Mouse (Mus musculus) hindbrain, postnatal 0 days (tissue): Measurements from ENCODE around the gene Snd1. TPM values are rescaled to one million over a fixed set of nuclear protein-coding genes. Genes with fewer than 3 reads are reported as not detected.

Experiments
- ATAC-seq: fragments of 200-750 bp; cut with Nextera tagmentation; 2 replicates; pipeline ENCODE4 v1.8.0; 2017; ENCODE audit warnings: mild to moderate bottlenecking, moderate TSS enrichment, moderate library complexity
- DNase-seq: peaks from one replicate; pipeline ENCODE4 v3.0.0-alpha.2; 2015; ENCODE audit warnings: low spot score
- H3K27ac ChIP-seq: fragments of 300-500 bp; sonication (generic); 2 replicates; pipeline ENCODE4 v1.5.1; 2014; ENCODE audit warnings: mild to moderate bottlenecking
- H3K27me3 ChIP-seq: fragments of 300-500 bp; sonication (generic); 2 replicates; pipeline ENCODE4 v1.6.1; 2014; ENCODE audit warnings: low read length, mixed read lengths; ENCODE audit not compliant: insufficient read depth
- H3K36me3 ChIP-seq: fragments of 300-500 bp; sonication (generic); 2 replicates; pipeline ENCODE4 v1.6.1; 2014; ENCODE audit warnings: low read length, mixed read lengths; ENCODE audit not compliant: insufficient read depth
- H3K4me1 ChIP-seq: fragments of 300-500 bp; sonication (generic); 2 replicates; pipeline ENCODE4 v1.6.1; 2014; ENCODE audit warnings: antibody characterized with exemption, low read length, mixed read lengths; ENCODE audit not compliant: insufficient read depth
- H3K4me2 ChIP-seq: fragments of 300-500 bp; sonication (generic); 2 replicates; pipeline ENCODE4 v1.6.1; 2014; ENCODE audit warnings: low read depth, mild to moderate bottlenecking, low read length, moderate library complexity, mixed read lengths
- H3K4me3 ChIP-seq: fragments of 300-500 bp; sonication (generic); 2 replicates; pipeline ENCODE4 v1.5.1; 2014; ENCODE audit warnings: low read length
- H3K9ac ChIP-seq: fragments of 300-500 bp; sonication (generic); replicated peaks from 2 replicates; pipeline ENCODE4 v1.6.1; 2014; ENCODE audit warnings: mild to moderate bottlenecking, low read length, moderate library complexity, mixed read lengths
- H3K9me3 ChIP-seq: fragments of 300-500 bp; sonication (generic); 2 replicates; pipeline ENCODE4 v1.6.1; 2016; ENCODE audit warnings: low read length, mixed read lengths
- CTCF ChIP-seq: IDR thresholded peaks from 2 replicates; pipeline ENCODE4 v1.5.1; 2016; ENCODE audit warnings: antibody characterized with exemption, control low read depth, low read depth
- WGBS: fragments of 180-500 bp; shearing (Covaris S2); extraction: QIAGEN DNeasy Blood & Tissue Kit; methylation state at CpG from one replicate; pipeline ENCODE4 v1.1.7; 2014; 5-methylcytosine and 5-hydroxymethylcytosine counted together
- polyA plus RNA-seq: library from polyadenylated mRNA; unstranded; fragments of >200 nt; fragmentation: Nextera tagmentation; extraction: Ambion mirVana; gene quantifications from 2 replicates; pipeline ENCODE4 v1.2.1, GENCODE M21; 2015
- total RNA-seq: library from RNA; depleted of rRNA; stranded (reverse); fragments of >200 nt; gene quantifications from 2 replicates; pipeline ENCODE4 v1.2.3, GENCODE M21; 2014

Gene Snd1
- total and polyA plus RNA-seq, 2 experiments from 2014 or later, result 67.6 to 85.5 TPM

DNA sequence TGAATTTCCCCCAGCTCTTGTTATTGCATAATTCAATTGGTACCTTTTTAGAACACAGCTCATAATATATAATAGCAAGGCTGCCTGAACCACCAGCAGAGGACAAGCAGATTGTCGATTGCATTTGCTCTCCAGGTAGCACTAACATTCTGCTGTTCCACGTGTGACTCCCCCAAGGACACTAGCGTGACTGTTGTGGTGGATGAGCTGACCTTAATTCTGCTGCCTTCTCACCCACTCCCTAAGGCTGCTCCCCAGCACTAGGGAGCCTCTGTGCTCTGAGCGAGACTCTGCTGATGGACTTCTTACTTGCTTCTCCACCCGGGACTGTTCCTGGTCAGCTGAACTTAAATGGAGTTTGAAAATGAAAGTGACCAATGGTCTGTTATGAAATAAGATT lies 329.8 kb downstream of the Snd1 start:
- H3K36me3 ChIP-seq, result no peaks in the 10 kb centered on the region
- H3K4me2 ChIP-seq, result no peak overlapping the region
- no peaks in the 10 kb centered on the region for H3K4me1 ChIP-seq
- DNase-seq (no peak), ATAC-seq (no peak)
- TF ChIP-seq CTCF, result no peak
- no peak overlapping the region for H3K4me3 ChIP-seq
- no peaks in the 10 kb centered on the region for H3K27me3 ChIP-seq
- H3K9ac ChIP-seq, result no peak overlapping the region
- H3K9me3 ChIP-seq, result no peaks in the 10 kb centered on the region
- no peak overlapping the region for H3K27ac ChIP-seq
- 82% methylated on average over 5 of the region's 5 CpGs for WGBS

DNA sequence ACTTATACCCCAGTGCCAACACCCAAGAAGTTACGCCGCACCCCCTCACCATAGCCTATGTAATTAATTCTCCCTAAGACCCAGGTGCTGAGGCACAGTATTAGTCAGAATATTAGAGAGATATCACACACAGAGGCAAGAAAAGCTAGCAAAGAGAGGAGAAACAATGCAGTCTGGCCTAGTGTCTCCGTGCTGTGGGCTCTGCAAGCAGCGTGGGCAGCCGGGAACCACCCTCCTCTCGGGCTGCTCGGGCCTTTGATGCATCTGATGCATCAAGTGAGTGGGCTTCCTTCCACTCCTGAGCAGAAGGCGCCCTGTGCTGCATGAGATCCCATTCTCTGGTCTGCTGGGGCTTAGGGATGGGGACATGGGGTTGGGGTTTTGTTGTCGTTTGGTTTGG lies 338.1 kb downstream of the Snd1 start:
- no peak overlapping the region for H3K27ac ChIP-seq
- no peak overlapping the region for H3K9ac ChIP-seq
- H3K4me2 ChIP-seq, result no peak overlapping the region
- H3K4me3 ChIP-seq, result no peak overlapping the region
- 78% methylated on average over 9 of the region's 9 CpGs for WGBS
- no peak for DNase-seq
- peaks cover 2% of the 10 kb centered on the region; the same call in 1 of the 2 replicates for H3K36me3 ChIP-seq
- no peak for TF ChIP-seq CTCF
- ATAC-seq, result no peak
- H3K4me1 ChIP-seq, result no peaks in the 10 kb centered on the region
- no peaks in the 10 kb centered on the region for H3K9me3 ChIP-seq
- H3K27me3 ChIP-seq, result no peaks in the 10 kb centered on the region

DNA sequence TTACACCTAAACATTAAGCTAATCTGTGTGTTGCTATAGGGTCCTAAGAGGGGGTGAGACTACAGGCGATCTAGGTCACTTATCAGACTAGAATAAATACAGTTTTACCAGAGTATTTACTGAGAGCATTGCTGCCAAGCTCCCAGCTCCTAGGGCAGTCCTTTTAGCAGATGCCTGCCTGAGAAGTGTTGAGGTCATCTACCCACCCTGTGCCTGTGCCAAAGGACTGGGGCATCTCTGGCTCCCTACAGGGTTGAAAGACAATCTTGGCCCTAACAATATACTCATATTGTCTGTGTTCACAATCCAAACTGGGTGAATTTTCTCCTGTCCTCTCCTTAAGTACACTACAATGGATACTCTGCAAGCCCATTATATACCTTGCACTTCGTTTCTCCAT lies 340.0 kb downstream of the Snd1 start:
- Histone ChIP-seq H3K9ac (no peak overlapping the region), H3K9me3 (no peaks in the 10 kb centered on the region), H3K4me1 (peaks cover 7% of the 10 kb centered on the region; the same call in 1 of the 2 replicates), H3K36me3 (peaks cover 9% of the 10 kb centered on the region), H3K27ac (no peak overlapping the region), H3K4me3 (no peak overlapping the region), H3K27me3 (no peaks in the 10 kb centered on the region), H3K4me2 (no peak overlapping the region)
- no peak for TF ChIP-seq CTCF
- DNase-seq (no peak), ATAC-seq (no peak)
- WGBS, result 72% methylated on average over 2 of the region's 2 CpGs

DNA sequence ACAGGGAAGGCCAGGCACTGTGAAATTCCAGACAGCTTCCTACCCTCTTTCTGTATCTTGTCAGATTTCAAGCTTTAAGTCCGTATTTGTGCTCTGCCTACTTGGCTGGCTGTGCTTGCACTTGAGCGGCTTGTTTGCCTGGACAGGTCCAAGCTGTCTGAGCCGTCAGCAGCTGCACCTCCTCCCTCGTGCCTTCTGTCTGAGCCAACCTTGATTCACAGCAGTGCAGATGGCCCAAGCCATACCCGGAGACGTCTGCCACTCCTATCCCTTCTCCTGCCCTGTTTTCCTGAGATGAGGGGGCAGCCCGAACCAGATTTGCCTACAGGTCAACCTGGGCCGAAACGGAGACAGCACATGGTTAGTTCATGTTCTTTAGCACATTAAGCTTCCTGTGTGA lies 342.1 kb downstream of the Snd1 start:
- no peak for TF ChIP-seq CTCF
- Histone ChIP-seq H3K9ac (no peak overlapping the region), H3K4me2 (no peak overlapping the region), H3K4me1 (peaks cover 10% of the 10 kb centered on the region; the same call in 1 of the 2 replicates), H3K9me3 (no peaks in the 10 kb centered on the region), H3K27ac (no peak overlapping the region), H3K27me3 (no peaks in the 10 kb centered on the region), H3K4me3 (no peak overlapping the region), H3K36me3 (peaks cover 9% of the 10 kb centered on the region)
- ATAC-seq (peak; percentile 67), DNase-seq (peak; percentile 60)
- WGBS, result 54% methylated on average over 9 of the region's 9 CpGs

DNA sequence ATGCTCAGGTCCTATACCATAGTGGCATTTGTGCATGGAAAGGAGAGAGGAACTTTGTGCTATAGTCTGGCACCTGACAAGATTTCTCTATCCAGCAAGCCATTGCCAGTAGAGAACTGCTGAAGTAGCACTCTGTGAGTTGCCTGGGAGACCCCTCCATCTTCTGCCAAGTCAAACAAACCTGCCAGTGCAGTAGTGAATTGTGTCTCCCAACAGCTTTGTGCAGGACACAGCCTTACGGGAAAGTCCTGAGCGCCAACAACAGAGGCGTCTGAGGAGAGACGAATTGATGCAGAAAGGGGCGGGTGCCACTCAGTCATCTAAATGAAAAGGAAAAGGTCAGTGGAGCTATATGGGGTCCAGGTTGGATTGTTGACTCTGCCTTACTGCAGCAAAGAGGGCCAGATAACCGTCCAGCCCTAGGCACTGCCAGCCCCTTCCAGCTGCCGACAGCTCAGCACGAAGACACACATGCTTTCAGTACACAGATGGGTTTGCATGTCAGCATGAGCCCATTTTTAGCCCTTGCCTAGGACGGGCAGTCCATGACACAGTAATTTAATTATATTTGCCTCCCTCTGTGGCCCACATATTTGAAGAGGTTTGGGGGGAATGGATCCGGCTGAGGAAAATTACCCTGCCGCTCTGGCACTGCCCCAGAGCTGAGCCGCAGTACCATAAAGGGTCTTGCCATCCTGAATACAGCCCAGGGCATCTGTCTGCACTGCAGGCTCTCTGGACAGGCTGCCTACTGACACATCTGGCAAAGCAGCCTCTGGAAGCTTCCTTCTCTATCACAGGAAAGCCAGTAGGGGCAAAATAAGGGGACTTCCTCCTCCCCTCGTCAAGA lies 344.8 kb downstream of the Snd1 start:
- H3K9ac ChIP-seq, result no peak overlapping the region
- H3K36me3 ChIP-seq, result peaks cover 9% of the 10 kb centered on the region
- WGBS, result 24% methylated on average over 13 of the region's 13 CpGs
- H3K27me3 ChIP-seq, result no peaks in the 10 kb centered on the region
- TF ChIP-seq CTCF, result no peak
- H3K4me3 ChIP-seq, result no peak overlapping the region
- 0 out of 2 replicates have a peak overlapping the region, but pooled peaks have one; percentile 11 for H3K27ac ChIP-seq
- H3K4me1 ChIP-seq, result peaks cover 10% of the 10 kb centered on the region; the same call in 1 of the 2 replicates
- DNase-seq (peak; percentile 64), ATAC-seq (peak; percentile 72)
- no peaks in the 10 kb centered on the region for H3K9me3 ChIP-seq
- H3K4me2 ChIP-seq, result 0 out of 2 replicates have a peak overlapping the region, but pooled peaks have one; percentile 7

DNA sequence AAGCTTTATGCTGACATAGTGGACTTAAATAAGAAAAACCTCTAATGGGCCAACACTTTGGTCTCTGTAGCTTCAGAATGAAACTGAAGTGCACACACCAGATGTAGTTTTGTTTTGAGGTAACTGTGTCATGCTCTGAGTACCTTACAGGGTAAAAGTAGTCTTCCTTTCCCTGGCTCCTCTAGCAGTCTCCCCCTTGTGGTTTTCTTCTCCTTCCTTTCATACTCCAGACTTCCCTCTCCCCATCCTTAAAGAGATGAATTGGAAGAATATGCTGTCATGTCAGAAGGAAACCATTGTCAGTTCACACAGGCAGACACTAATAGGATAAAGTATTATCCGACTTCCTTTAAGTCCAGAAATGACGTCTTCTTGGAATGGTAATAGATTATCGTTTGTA lies 347.4 kb downstream of the Snd1 start:
- H3K27ac ChIP-seq, result no peak overlapping the region

DNA sequence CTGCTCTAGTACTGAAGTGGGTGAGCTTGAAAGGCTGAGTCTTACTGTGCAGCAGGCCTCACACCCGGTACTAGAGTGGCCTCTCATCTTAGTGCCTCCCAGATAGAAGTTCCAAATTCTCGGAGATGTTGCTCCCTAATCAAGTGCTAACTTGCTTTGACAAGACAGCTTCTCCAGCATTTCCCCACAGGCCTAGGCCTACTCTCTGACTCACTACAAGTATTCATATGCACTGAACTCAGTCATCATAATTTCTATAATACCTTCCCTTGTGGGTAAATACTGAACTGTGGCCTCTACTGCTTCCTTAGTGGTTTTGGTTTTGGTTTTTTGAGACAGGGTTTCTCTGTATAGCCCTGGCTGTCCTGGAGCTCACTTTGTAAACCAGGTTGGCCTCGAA lies 348.4 kb downstream of the Snd1 start:
- Histone ChIP-seq H3K4me2 (no peak overlapping the region), H3K4me3 (no peak overlapping the region), H3K36me3 (peaks cover 5% of the 10 kb centered on the region), H3K9ac (no peak overlapping the region), H3K4me1 (peaks cover 39% of the 10 kb centered on the region), H3K27me3 (no peaks in the 10 kb centered on the region), H3K27ac (no peak overlapping the region), H3K9me3 (no peaks in the 10 kb centered on the region)
- no peak for TF ChIP-seq CTCF
- ATAC-seq (no peak), DNase-seq (no peak)
- 90% methylated on average over 3 of the region's 3 CpGs for WGBS

More for the DNA sequence above, 347.4 kb downstream of the Snd1 start:
- Histone ChIP-seq H3K4me3 (no peak overlapping the region), H3K9ac (no peak overlapping the region), H3K27me3 (no peaks in the 10 kb centered on the region), H3K36me3 (peaks cover 9% of the 10 kb centered on the region), H3K4me2 (no peak overlapping the region), H3K4me1 (peaks cover 30% of the 10 kb centered on the region), H3K9me3 (no peaks in the 10 kb centered on the region)
- ATAC-seq (no peak), DNase-seq (no peak)
- 55% methylated on average over 3 of the region's 3 CpGs for WGBS
- peak; percentile 47 for TF ChIP-seq CTCF
